Mouse (Mus musculus) heart, embryonic 14.5 days (tissue): Measurements from ENCODE around the gene Ndc1. TPM values are rescaled to one million over a fixed set of nuclear protein-coding genes. Genes with fewer than 3 reads are reported as not detected.

Experiments used
- ATAC-seq: fragments of 200-750 bp; cut with Nextera tagmentation; 2 replicates; pipeline ENCODE4 v1.8.0; 2017; ENCODE audit warnings: low read depth, moderate TSS enrichment; ENCODE audit not compliant: insufficient number of reproducible peaks, insufficient read depth, low FRiP score
- H3K27ac ChIP-seq, 2 experiments: fragments of 200-500 bp in 1 of 2; fragments of 300-500 bp in 1 of 2; sonication (generic) in 1 of 2; replicated peaks in 1 of 2; 2 replicates each; pipeline ENCODE4 v1.5.1; 2012 to 2014; ENCODE audit warnings: low read depth in 2 of 2, low read length in 2 of 2, control low read depth in 1 of 2, mild to moderate bottlenecking in 1 of 2, mixed read lengths in 1 of 2; ENCODE audit not compliant: control insufficient read depth in 1 of 2, insufficient read depth in 1 of 2
- H3K27me3 ChIP-seq: fragments of 300-500 bp; sonication (generic); 2 replicates; pipeline ENCODE4 v1.6.1; 2014; ENCODE audit warnings: mild to moderate bottlenecking, low read length, control low read depth; ENCODE audit not compliant: control insufficient read depth, insufficient read depth
- H3K36me3 ChIP-seq: fragments of 300-500 bp; sonication (generic); 2 replicates; pipeline ENCODE4 v1.6.1; 2014; ENCODE audit warnings: mild to moderate bottlenecking, control low read depth, low read length, mixed read lengths; ENCODE audit not compliant: control insufficient read depth, insufficient read depth
- H3K4me1 ChIP-seq, 2 experiments: fragments of 200-500 bp in 1 of 2; fragments of 300-500 bp in 1 of 2; sonication (generic) in 1 of 2; 2 replicates each; pipeline ENCODE4 v1.6.1; 2012 to 2014; ENCODE audit warnings: low read length in 2 of 2, control low read depth in 1 of 2, mixed read lengths in 1 of 2; ENCODE audit not compliant: control insufficient read depth in 2 of 2, insufficient read depth in 2 of 2
- H3K4me2 ChIP-seq: fragments of 300-500 bp; sonication (generic); 2 replicates; pipeline ENCODE4 v1.6.1; 2014; ENCODE audit warnings: mild to moderate bottlenecking, low read length
- H3K4me3 ChIP-seq, 2 experiments: fragments of 200-500 bp in 1 of 2; fragments of 300-500 bp in 1 of 2; sonication (generic) in 1 of 2; 2 replicates each; pipeline ENCODE4 v1.5.1; 2012 to 2014; ENCODE audit warnings: low read length in 2 of 2, mild to moderate bottlenecking in 2 of 2, control low read depth in 1 of 2, low read depth in 1 of 2, moderate library complexity in 1 of 2; ENCODE audit not compliant: control insufficient read depth in 1 of 2, insufficient read depth in 1 of 2
- H3K9ac ChIP-seq: fragments of 300-500 bp; sonication (generic); 2 replicates; pipeline ENCODE4 v1.6.1; 2014; ENCODE audit warnings: mild to moderate bottlenecking, low read length
- H3K9me3 ChIP-seq: fragments of 300-500 bp; sonication (generic); 2 replicates; pipeline ENCODE4 v1.6.1; 2016; ENCODE audit warnings: low read length, control low read depth; ENCODE audit not compliant: control insufficient read depth
- WGBS: fragments of 180-500 bp; shearing (Covaris S2); extraction: QIAGEN DNeasy Blood & Tissue Kit; methylation state at CpG from one replicate; pipeline ENCODE4 v1.1.7; 2014; 5-methylcytosine and 5-hydroxymethylcytosine counted together
- polyA plus RNA-seq: library from polyadenylated mRNA; unstranded; fragments of >200 nt; fragmentation: Nextera tagmentation; extraction: Ambion mirVana; gene quantifications from 2 replicates; pipeline ENCODE4 v1.2.1, GENCODE M21; 2014

The Ndc1 gene
- 24.2 and 27.8 TPM in 2 replicates for polyA plus RNA-seq

- peaks cover 0 to 9% of the 10 kb centered on the region in 2 experiments; a peak in 1 of 4 replicates for H3K4me1 ChIP-seq
- no peaks in the 10 kb centered on the region for H3K9me3 ChIP-seq
- H3K9ac ChIP-seq, result peak within 1 kb of the TSS; percentile 78
- WGBS, result under 1% methylated on average over 51 of the region's 51 CpGs
- ATAC-seq, result peak; percentile 94
- H3K4me2 ChIP-seq, result peak within 1 kb of the TSS; percentile 77
- no peaks in the 10 kb centered on the region for H3K27me3 ChIP-seq
- peaks cover 37% of the 10 kb centered on the region for H3K36me3 ChIP-seq
- peak within 1 kb of the TSS; percentile 83 to 95 for H3K27ac ChIP-seq
- peak within 1 kb of the TSS; percentile 58 to 92 for H3K4me3 ChIP-seq
These were observed at the start of gene Ndc1 for GRCm38 (mm10) chr4:107367567-107368314. Ndc1 (plus strand) TSS chr4:107367784.

GRCm38 (mm10) chr4:107318646-107319045, 48.9 kb upstream of the Ndc1 start:
- Histone ChIP-seq H3K4me2 (no peak overlapping the region), H3K36me3 (peaks cover 69% of the 10 kb centered on the region), H3K4me1 (peaks cover 3 to 5% of the 10 kb centered on the region in 2 experiments; a peak in 3 of 4 replicates), H3K4me3 (no peak overlapping the region), H3K27ac (no peak overlapping the region), H3K9ac (no peak overlapping the region), H3K9me3 (no peaks in the 10 kb centered on the region), H3K27me3 (no peaks in the 10 kb centered on the region)
- ATAC-seq, result no peak
- WGBS, result 71% methylated on average over 8 of the region's 8 CpGs

- Histone ChIP-seq H3K4me1 (no peaks in the 10 kb centered on the region), H3K4me3 (no peak overlapping the region), H3K9ac (no peak overlapping the region), H3K27me3 (no peaks in the 10 kb centered on the region), H3K27ac (no peak overlapping the region), H3K9me3 (no peaks in the 10 kb centered on the region), H3K4me2 (no peak overlapping the region), H3K36me3 (peaks cover 75% of the 10 kb centered on the region)
- 85% methylated on average over 2 of the region's 2 CpGs for WGBS
- no peak for ATAC-seq
These were observed 46.5 kb upstream of the Ndc1 start for GRCm38 (mm10) chr4:107321041-107321440.

GRCm38 (mm10) chr4:107323113-107323512, 44.5 kb upstream of the Ndc1 start:
- no peak for ATAC-seq
- no peaks in the 10 kb centered on the region for H3K4me1 ChIP-seq
- 98% methylated on average over 2 of the region's 2 CpGs for whole genome bisulfite sequencing

GRCm38 (mm10) chr4:107328530-107328929, 39.1 kb upstream of the Ndc1 start:
- Histone ChIP-seq H3K4me2 (no peak overlapping the region), H3K4me3 (no peak overlapping the region), H3K4me1 (no peaks in the 10 kb centered on the region), H3K9me3 (no peaks in the 10 kb centered on the region), H3K27me3 (no peaks in the 10 kb centered on the region), H3K9ac (no peak overlapping the region), H3K27ac (no peak overlapping the region), H3K36me3 (peaks cover 25% of the 10 kb centered on the region)
- no peak for ATAC-seq
- WGBS, result 94% methylated on average over 8 of the region's 8 CpGs

More at GRCm38 (mm10) chr4:107323113-107323512, 44.5 kb upstream of the Ndc1 start:
- Histone ChIP-seq H3K36me3 (peaks cover 65% of the 10 kb centered on the region), H3K4me3 (no peak overlapping the region), H3K27me3 (no peaks in the 10 kb centered on the region), H3K27ac (no peak overlapping the region), H3K9me3 (no peaks in the 10 kb centered on the region), H3K9ac (no peak overlapping the region), H3K4me2 (no peak overlapping the region)

GRCm38 (mm10) chr4:107333514-107333913, 34.1 kb upstream of the Ndc1 start:
- Histone ChIP-seq H3K9ac (no peak overlapping the region), H3K27ac (no peak overlapping the region), H3K4me1 (peaks cover 0 to 4% of the 10 kb centered on the region in 2 experiments; a peak in 1 of 4 replicates), H3K36me3 (peaks cover 11% of the 10 kb centered on the region; the same call in 1 of the 2 replicates), H3K4me3 (no peak overlapping the region), H3K4me2 (no peak overlapping the region), H3K27me3 (no peaks in the 10 kb centered on the region), H3K9me3 (no peaks in the 10 kb centered on the region)
- WGBS, result 93% methylated on average over 4 of the region's 4 CpGs
- ATAC-seq, result no peak

- ATAC-seq, result no peak
- no peak overlapping the region for H3K27ac ChIP-seq
- H3K4me2 ChIP-seq, result no peak overlapping the region
- H3K4me1 ChIP-seq, result peaks cover 0 to 4% of the 10 kb centered on the region in 2 experiments; a peak in 1 of 4 replicates
- 63% methylated on average over 8 of the region's 8 CpGs for WGBS
- H3K4me3 ChIP-seq, result no peak overlapping the region
- H3K27me3 ChIP-seq, result no peaks in the 10 kb centered on the region
- no peak overlapping the region for H3K9ac ChIP-seq
- H3K9me3 ChIP-seq, result no peaks in the 10 kb centered on the region
- H3K36me3 ChIP-seq, result 0 out of 2 replicates have a peak, but pooled peaks cover 9% of the 10 kb centered on the region
These were observed 31.2 kb upstream of the Ndc1 start for GRCm38 (mm10) chr4:107336356-107336755.
